Mouse (Mus musculus) embryonic fibroblast, embryonic 13.5 days (primary cell): ENCODE results near the gene Zc3h15. TPM values are rescaled to one million over a fixed set of nuclear protein-coding genes. Genes with fewer than 3 reads are reported as not detected.
A peak's percentile ranks its signal among the peaks of the same experiment; 100 is the strongest.
"Not testable (repeated sequence)": the region's sequence is repeated elsewhere in the genome, so short reads cannot be mapped to it uniquely, and the experiment has no call there.

ENCODE experiments used
- H3K27ac ChIP-seq: 2 replicates; pipeline ENCODE4 v1.5.1; 2012; ENCODE audit warnings: low read length, control low read depth, inconsistent platforms; ENCODE audit not compliant: insufficient read depth
- H3K4me1 ChIP-seq: 2 replicates; pipeline ENCODE4 v1.6.1; 2011; ENCODE audit warnings: low read length; ENCODE audit not compliant: control insufficient read depth, insufficient read depth
- H3K4me3 ChIP-seq: 2 replicates; pipeline ENCODE4 v1.5.1; 2011; ENCODE audit warnings: mild to moderate bottlenecking, control low read depth, low read length; ENCODE audit not compliant: insufficient read depth
- CTCF ChIP-seq: IDR thresholded peaks from 2 replicates; pipeline ENCODE4 v1.5.1; 2011; ENCODE audit warnings: mild to moderate bottlenecking, control low read depth, low read length, moderate library complexity, borderline replicate concordance; ENCODE audit not compliant: insufficient read depth
- POLR2A ChIP-seq: IDR thresholded peaks from 2 replicates; pipeline ENCODE4 v1.6.1; 2011; ENCODE audit warnings: low read depth, mild to moderate bottlenecking, control low read depth, low read length, moderate library complexity
- polyA plus RNA-seq: library from polyadenylated mRNA; stranded (reverse); fragments of >200 nt; gene quantifications from 2 replicates; pipeline ENCODE4 v1.2.4, GENCODE M21; 2011; ENCODE audit warnings: low read depth; ENCODE audit not compliant: missing spikeins, insufficient read length

The Zc3h15 gene
- polyA plus RNA-seq, 1 experiment: 138 TPM

DNA sequence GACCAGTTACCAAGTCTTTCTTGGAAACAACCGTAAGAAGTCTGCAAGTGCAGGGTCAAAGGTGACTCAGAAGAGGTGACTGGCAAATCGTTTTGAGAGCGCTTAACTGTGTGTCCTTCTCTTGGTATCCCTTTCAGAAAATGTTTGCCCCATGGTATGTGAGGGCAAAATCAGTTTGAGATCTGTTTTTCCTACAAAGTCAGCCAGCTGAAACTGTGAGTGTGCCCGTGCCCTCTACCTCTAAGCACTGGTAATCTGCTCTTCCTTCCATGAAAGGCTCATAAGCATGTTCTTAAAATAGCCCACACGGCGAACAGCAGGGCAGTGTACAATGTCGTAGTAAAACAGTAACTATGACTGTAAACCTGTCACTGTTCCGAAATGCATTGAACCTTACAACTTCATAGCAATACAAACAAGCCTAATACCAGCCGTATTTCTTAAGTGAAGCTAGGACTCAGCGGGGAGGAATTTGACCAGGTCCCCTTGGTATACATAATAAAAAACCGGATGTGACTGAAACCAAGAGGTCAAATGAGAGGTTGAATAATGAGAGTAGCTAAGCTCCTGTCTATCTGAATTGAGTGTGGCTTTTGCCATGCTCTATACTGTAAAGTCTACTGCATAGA lies 65.8 kb downstream of the Zc3h15 start:
- H3K4me3 ChIP-seq: no peak overlapping the region
- TF ChIP-seq POLR2A: no peak
- TF ChIP-seq CTCF: no peak
- H3K27ac ChIP-seq: peak overlapping the region; percentile 60
- H3K4me1 ChIP-seq: peaks cover 4% of the 10 kb centered on the region

GRCm38 (mm10) chr2:83713281-83713680 lies 69.0 kb downstream of the Zc3h15 start:
- H3K27ac ChIP-seq, H3K4me1 ChIP-seq, H3K4me3 ChIP-seq: not testable (repeated sequence)

GRCm38 (mm10) chr2:83713946-83714345 lies 69.7 kb downstream of the Zc3h15 start:
- peak overlapping the region; percentile 88 for H3K27ac ChIP-seq

More at GRCm38 (mm10) chr2:83713946-83714345, 69.7 kb downstream of the Zc3h15 start:
- TF ChIP-seq POLR2A (no peak), CTCF (no peak)
- peaks cover 4% of the 10 kb centered on the region for H3K4me1 ChIP-seq
- H3K4me3 ChIP-seq: no peak overlapping the region

Other genes starting within 250 kb of the Zc3h15 start
- 219 and 315 TPM in 2 replicates for gene Itgav, start 80.0 kb downstream of the Zc3h15 start, polyA plus RNA-seq
- gene Fam171b, start 168.2 kb downstream of the Zc3h15 start, polyA plus RNA-seq: 13.5 and 16.6 TPM in 2 replicates